Mouse (Mus musculus) C2C12 (cell line): ENCODE results near the gene Mus81.

Source experiments
- CTCF ChIP-seq: IDR thresholded peaks from one replicate; pipeline ENCODE4 v1.5.1; 2011; ENCODE audit not compliant: control insufficient read depth, insufficient read depth, insufficient read length
- MAX ChIP-seq: IDR thresholded peaks from one replicate; pipeline ENCODE4 v1.6.1; 2011; ENCODE audit warnings: mild to moderate bottlenecking, control low read depth
- MYOD1 ChIP-seq: IDR thresholded peaks from one replicate; pipeline ENCODE4 v1.6.1; 2011; ENCODE audit warnings: low read depth; ENCODE audit not compliant: control insufficient read depth, insufficient read length
- MYOG ChIP-seq: IDR thresholded peaks from one replicate; pipeline ENCODE4 v1.6.1; 2011; ENCODE audit not compliant: control insufficient read depth, insufficient read length; ENCODE audit errors: extremely low read depth
- USF1 ChIP-seq: IDR thresholded peaks from one replicate; pipeline ENCODE4 v1.6.1; 2011; ENCODE audit warnings: low read depth, mild to moderate bottlenecking, control low read depth, moderate library complexity

- no peak for TF ChIP-seq MAX
- TF ChIP-seq CTCF: no peak
- TF ChIP-seq USF1: no peak
- TF ChIP-seq MYOG: no peak
- no peak for TF ChIP-seq MYOD1
These were observed 2.8 kb downstream of the Mus81 start for GRCm38 (mm10) chr19:5485371-5485770.
